Mouse (Mus musculus) hindbrain, postnatal 0 days (tissue): ENCODE measurements at regions not wholly inside any gene's neighbourhood (a gene's known extent, or its start where the extent isn't known, plus 50 kb on each side); places are given as distances from the start of the nearest gene placed in this dataset.

Experiments used
- ATAC-seq: fragments of 200-750 bp; cut with Nextera tagmentation; 2 replicates; pipeline ENCODE4 v1.8.0; 2017; ENCODE audit warnings: mild to moderate bottlenecking, moderate TSS enrichment, moderate library complexity
- DNase-seq: peaks from one replicate; pipeline ENCODE4 v3.0.0-alpha.2; 2015; ENCODE audit warnings: low spot score
- H3K27ac ChIP-seq: fragments of 300-500 bp; sonication (generic); 2 replicates; pipeline ENCODE4 v1.5.1; 2014; ENCODE audit warnings: mild to moderate bottlenecking
- H3K27me3 ChIP-seq: fragments of 300-500 bp; sonication (generic); 2 replicates; pipeline ENCODE4 v1.6.1; 2014; ENCODE audit warnings: low read length, mixed read lengths; ENCODE audit not compliant: insufficient read depth
- H3K36me3 ChIP-seq: fragments of 300-500 bp; sonication (generic); 2 replicates; pipeline ENCODE4 v1.6.1; 2014; ENCODE audit warnings: low read length, mixed read lengths; ENCODE audit not compliant: insufficient read depth
- H3K4me1 ChIP-seq: fragments of 300-500 bp; sonication (generic); 2 replicates; pipeline ENCODE4 v1.6.1; 2014; ENCODE audit warnings: antibody characterized with exemption, low read length, mixed read lengths; ENCODE audit not compliant: insufficient read depth
- H3K4me2 ChIP-seq: fragments of 300-500 bp; sonication (generic); 2 replicates; pipeline ENCODE4 v1.6.1; 2014; ENCODE audit warnings: low read depth, mild to moderate bottlenecking, low read length, moderate library complexity, mixed read lengths
- H3K4me3 ChIP-seq: fragments of 300-500 bp; sonication (generic); 2 replicates; pipeline ENCODE4 v1.5.1; 2014; ENCODE audit warnings: low read length
- H3K9ac ChIP-seq: fragments of 300-500 bp; sonication (generic); replicated peaks from 2 replicates; pipeline ENCODE4 v1.6.1; 2014; ENCODE audit warnings: mild to moderate bottlenecking, low read length, moderate library complexity, mixed read lengths
- H3K9me3 ChIP-seq: fragments of 300-500 bp; sonication (generic); 2 replicates; pipeline ENCODE4 v1.6.1; 2016; ENCODE audit warnings: low read length, mixed read lengths
- CTCF ChIP-seq: IDR thresholded peaks from 2 replicates; pipeline ENCODE4 v1.5.1; 2016; ENCODE audit warnings: antibody characterized with exemption, control low read depth, low read depth
- WGBS: fragments of 180-500 bp; shearing (Covaris S2); extraction: QIAGEN DNeasy Blood & Tissue Kit; methylation state at CpG from one replicate; pipeline ENCODE4 v1.1.7; 2014; 5-methylcytosine and 5-hydroxymethylcytosine counted together

- H3K4me1 ChIP-seq: no peaks in the 10 kb centered on the region
- no peak overlapping the region for H3K4me2 ChIP-seq
- H3K9me3 ChIP-seq: no peaks in the 10 kb centered on the region
- ATAC-seq (no peak), DNase-seq (peak; percentile 11)
- H3K4me3 ChIP-seq: no peak overlapping the region
- H3K27me3 ChIP-seq: no peaks in the 10 kb centered on the region
- no peak overlapping the region for H3K27ac ChIP-seq
- H3K36me3 ChIP-seq: no peaks in the 10 kb centered on the region
- TF ChIP-seq CTCF: no peak
- H3K9ac ChIP-seq: no peak overlapping the region
Observed at GRCm38 (mm10) chr19:54285481-54285880, 241.5 kb downstream of the Adra2a start.

GRCm38 (mm10) chr19:54297663-54298388, 253.9 kb downstream of the Adra2a start:
- no peaks in the 10 kb centered on the region for H3K27me3 ChIP-seq
- no peak overlapping the region for H3K27ac ChIP-seq
- ATAC-seq: no peak
- H3K4me2 ChIP-seq: no peak overlapping the region
- no peaks in the 10 kb centered on the region for H3K36me3 ChIP-seq
- no peak for DNase-seq
- H3K9me3 ChIP-seq: no peaks in the 10 kb centered on the region
- no peak overlapping the region for H3K4me3 ChIP-seq
- TF ChIP-seq CTCF: no peak
- H3K4me1 ChIP-seq: no peaks in the 10 kb centered on the region
- H3K9ac ChIP-seq: no peak overlapping the region
- WGBS: 72% methylated on average over 10 of the region's 10 CpGs

- H3K4me3 ChIP-seq: no peak overlapping the region
- no peaks in the 10 kb centered on the region for H3K27me3 ChIP-seq
- DNase-seq: peak; percentile 38
- H3K4me2 ChIP-seq: no peak overlapping the region
- H3K4me1 ChIP-seq: no peaks in the 10 kb centered on the region
- H3K9ac ChIP-seq: no peak overlapping the region
- TF ChIP-seq CTCF: no peak
- WGBS: 49% methylated on average over 6 of the region's 6 CpGs
- no peak for ATAC-seq
- no peak overlapping the region for H3K27ac ChIP-seq
- H3K9me3 ChIP-seq: no peaks in the 10 kb centered on the region
- no peaks in the 10 kb centered on the region for H3K36me3 ChIP-seq
Observed at GRCm38 (mm10) chr19:54311289-54311688, 267.3 kb downstream of the Adra2a start.

GRCm38 (mm10) chr19:54311723-54312122, 267.8 kb downstream of the Adra2a start:
- H3K9me3 ChIP-seq: no peaks in the 10 kb centered on the region
- TF ChIP-seq CTCF: no peak
- H3K36me3 ChIP-seq: no peaks in the 10 kb centered on the region
- WGBS: 56% methylated on average over 1 of the region's 1 CpGs
- DNase-seq: no peak
- H3K4me3 ChIP-seq: no peak overlapping the region
- H3K27me3 ChIP-seq: no peaks in the 10 kb centered on the region
- H3K4me2 ChIP-seq: no peak overlapping the region
- no peak for ATAC-seq
- no peak overlapping the region for H3K27ac ChIP-seq
- no peak overlapping the region for H3K9ac ChIP-seq
- H3K4me1 ChIP-seq: no peaks in the 10 kb centered on the region

- 55% methylated on average over 5 of the region's 5 CpGs for WGBS
- no peaks in the 10 kb centered on the region for H3K9me3 ChIP-seq
- H3K4me3 ChIP-seq: no peak overlapping the region
- peak; percentile 16 for DNase-seq
- no peak overlapping the region for H3K27ac ChIP-seq
- no peak for TF ChIP-seq CTCF
- no peak overlapping the region for H3K4me2 ChIP-seq
- no peaks in the 10 kb centered on the region for H3K27me3 ChIP-seq
- H3K9ac ChIP-seq: no peak overlapping the region
- no peak; the same call in 1 of the 2 replicates for ATAC-seq
- no peaks in the 10 kb centered on the region for H3K4me1 ChIP-seq
- no peaks in the 10 kb centered on the region for H3K36me3 ChIP-seq
Observed at GRCm38 (mm10) chr19:54323276-54323675, 279.3 kb downstream of the Adra2a start.

GRCm38 (mm10) chr19:54324991-54325390, 281.0 kb downstream of the Adra2a start:
- Histone ChIP-seq H3K4me3 (no peak overlapping the region), H3K36me3 (no peaks in the 10 kb centered on the region), H3K27ac (no peak overlapping the region), H3K9ac (no peak overlapping the region), H3K27me3 (no peaks in the 10 kb centered on the region), H3K9me3 (0 out of 2 replicates have a peak, but pooled peaks cover 3% of the 10 kb centered on the region), H3K4me2 (no peak overlapping the region), H3K4me1 (no peaks in the 10 kb centered on the region)
- TF ChIP-seq CTCF: peak; percentile 23
- DNase-seq (no peak), ATAC-seq (no peak)
- 57% methylated on average over 4 of the region's 4 CpGs for WGBS

GRCm38 (mm10) chr19:54332140-54332539, 288.2 kb downstream of the Adra2a start:
- H3K4me2 ChIP-seq: no peak overlapping the region
- DNase-seq: no peak
- WGBS: 87% methylated on average over 1 of the region's 1 CpGs
- H3K4me1 ChIP-seq: no peaks in the 10 kb centered on the region
- no peak for TF ChIP-seq CTCF
- no peak overlapping the region for H3K4me3 ChIP-seq
- H3K27ac ChIP-seq: no peak overlapping the region
- H3K27me3 ChIP-seq: no peaks in the 10 kb centered on the region
- ATAC-seq: no peak
- no peak overlapping the region for H3K9ac ChIP-seq
- peaks cover 7% of the 10 kb centered on the region; the same call in 1 of the 2 replicates for H3K9me3 ChIP-seq
- no peaks in the 10 kb centered on the region for H3K36me3 ChIP-seq
